Mouse (Mus musculus) embryonic facial prominence, embryonic 15.5 days (tissue): ENCODE data around the gene Pspn. TPM values are rescaled to one million over a fixed set of nuclear protein-coding genes. Genes with fewer than 3 reads are reported as not detected.

Experiments used
- ATAC-seq: fragments of 200-750 bp; cut with Nextera tagmentation; 2 replicates; pipeline ENCODE4 v1.8.0; 2017; ENCODE audit warnings: low read depth, moderate TSS enrichment; ENCODE audit not compliant: insufficient number of reproducible peaks, low FRiP score, low TSS enrichment
- H3K27ac ChIP-seq: fragments of 300-500 bp; sonication (generic); replicated peaks from 2 replicates; pipeline ENCODE4 v1.5.1; 2015; ENCODE audit warnings: mild to moderate bottlenecking, inconsistent platforms
- H3K27me3 ChIP-seq: fragments of 300-500 bp; sonication (generic); 2 replicates; pipeline ENCODE4 v1.6.1; 2015; ENCODE audit warnings: inconsistent platforms
- H3K36me3 ChIP-seq: fragments of 300-500 bp; sonication (generic); 2 replicates; pipeline ENCODE4 v1.6.1; 2015; ENCODE audit warnings: mild to moderate bottlenecking, inconsistent platforms
- H3K4me1 ChIP-seq: fragments of 300-500 bp; sonication (generic); 2 replicates; pipeline ENCODE4 v1.6.1; 2015; ENCODE audit warnings: inconsistent platforms
- H3K4me2 ChIP-seq: fragments of 300-500 bp; sonication (generic); replicated peaks from 2 replicates; pipeline ENCODE4 v1.6.1; 2015; ENCODE audit warnings: mild to moderate bottlenecking, inconsistent platforms
- H3K4me3 ChIP-seq: fragments of 300-500 bp; sonication (generic); replicated peaks from 2 replicates; pipeline ENCODE4 v1.5.1; 2015; ENCODE audit warnings: mild to moderate bottlenecking, inconsistent platforms
- H3K9ac ChIP-seq: fragments of 300-500 bp; sonication (generic); 2 replicates; pipeline ENCODE4 v1.6.1; 2015; ENCODE audit warnings: inconsistent platforms
- H3K9me3 ChIP-seq: fragments of 300-500 bp; sonication (generic); replicated peaks from 2 replicates; pipeline ENCODE4 v1.6.1; 2016; ENCODE audit warnings: inconsistent platforms
- WGBS: fragments of 180-500 bp; shearing (Covaris S2); methylation state at CpG from one replicate; pipeline ENCODE4 v1.1.7; 2015; 5-methylcytosine and 5-hydroxymethylcytosine counted together
- polyA plus RNA-seq: library from polyadenylated mRNA; unstranded; fragments of >200 nt; fragmentation: Nextera tagmentation; extraction: Ambion mirVana; gene quantifications from 2 replicates; pipeline ENCODE4 v1.2.1, GENCODE M21; 2015

The Pspn gene
- polyA plus RNA-seq, 1 experiment from 2014 or later = not detected

GRCm38 (mm10) chr17:56995046-56995445 is 4.8 kb downstream of the Pspn start:
- Histone ChIP-seq H3K27me3 (no peaks in the 10 kb centered on the region), H3K9me3 (no peaks in the 10 kb centered on the region), H3K4me2 (no peak overlapping the region), H3K9ac (no peak overlapping the region), H3K36me3 (peaks cover 64% of the 10 kb centered on the region), H3K4me3 (no peak overlapping the region), H3K4me1 (peaks cover 24% of the 10 kb centered on the region), H3K27ac (no peak overlapping the region)
- WGBS = 83% methylated on average over 8 of the region's 8 CpGs
- ATAC-seq = no peak

- no peaks in the 10 kb centered on the region for H3K9me3 ChIP-seq
- H3K27me3 ChIP-seq = no peaks in the 10 kb centered on the region
- ATAC-seq = no peak
- peaks cover 42% of the 10 kb centered on the region for H3K36me3 ChIP-seq
- H3K4me1 ChIP-seq = peaks cover 10% of the 10 kb centered on the region
- H3K4me2 ChIP-seq = peak overlapping the region; percentile 74
- H3K4me3 ChIP-seq = peak overlapping the region; percentile 87
- H3K9ac ChIP-seq = peak overlapping the region; percentile 69
- H3K27ac ChIP-seq = no peak overlapping the region
- 60% methylated on average over 2 of the region's 2 CpGs for WGBS
These were observed 8.9 kb downstream of the Pspn start for GRCm38 (mm10) chr17:56990966-56991365.

GRCm38 (mm10) chr17:56990115-56990746 is 9.6 kb downstream of the Pspn start, which contains the start of gene Clpp:
Gene Clpp, plus strand, starts transcription at chr17:56990305.
- H3K4me2 ChIP-seq = peak within 1 kb of the TSS; percentile 74
- H3K36me3 ChIP-seq = peaks cover 35% of the 10 kb centered on the region
- peak; percentile 95 for ATAC-seq
- no peaks in the 10 kb centered on the region for H3K27me3 ChIP-seq
- WGBS = under 1% methylated on average over 52 of the region's 52 CpGs
- H3K4me3 ChIP-seq = peak within 1 kb of the TSS; percentile 87
- peak within 1 kb of the TSS; percentile 80 for H3K27ac ChIP-seq
- H3K9ac ChIP-seq = peak within 1 kb of the TSS; percentile 69
- no peaks in the 10 kb centered on the region for H3K9me3 ChIP-seq
- peaks cover 10% of the 10 kb centered on the region for H3K4me1 ChIP-seq

- peak overlapping the region; percentile 69 for H3K9ac ChIP-seq
- peaks cover 10% of the 10 kb centered on the region for H3K4me1 ChIP-seq
- peak overlapping the region; percentile 87 for H3K4me3 ChIP-seq
- H3K4me2 ChIP-seq = peak overlapping the region; percentile 74
- H3K36me3 ChIP-seq = peaks cover 29% of the 10 kb centered on the region
- ATAC-seq = peak; percentile 89
- H3K9me3 ChIP-seq = no peaks in the 10 kb centered on the region
- no peaks in the 10 kb centered on the region for H3K27me3 ChIP-seq
- 2% methylated on average over 25 of the region's 25 CpGs for WGBS
- peak overlapping the region; percentile 80 for H3K27ac ChIP-seq
These were observed 10.2 kb downstream of the Pspn start for GRCm38 (mm10) chr17:56989467-56990114.

GRCm38 (mm10) chr17:56988921-56989430 is 10.8 kb downstream of the Pspn start:
- H3K4me2 ChIP-seq = peak overlapping the region; percentile 74
- 55% methylated on average over 7 of the region's 7 CpGs for WGBS

GRCm38 (mm10) chr17:56988441-56988840 is 11.4 kb downstream of the Pspn start:
- H3K9ac ChIP-seq = no peak overlapping the region
- no peak overlapping the region for H3K27ac ChIP-seq
- WGBS = 86% methylated on average over 7 of the region's 7 CpGs
- H3K4me3 ChIP-seq = no peak overlapping the region
- no peak for ATAC-seq
- H3K4me1 ChIP-seq = peaks cover 10% of the 10 kb centered on the region
- no peaks in the 10 kb centered on the region for H3K9me3 ChIP-seq
- peaks cover 17% of the 10 kb centered on the region for H3K36me3 ChIP-seq
- no peak overlapping the region for H3K4me2 ChIP-seq
- H3K27me3 ChIP-seq = no peaks in the 10 kb centered on the region

More at GRCm38 (mm10) chr17:56988921-56989430, 10.8 kb downstream of the Pspn start:
- H3K27ac ChIP-seq = no peak overlapping the region
- no peak for ATAC-seq
- H3K4me3 ChIP-seq = peak overlapping the region; percentile 87
- H3K9ac ChIP-seq = peak overlapping the region; percentile 69; the same call in 1 of the 2 replicates
- H3K27me3 ChIP-seq = no peaks in the 10 kb centered on the region
- H3K9me3 ChIP-seq = no peaks in the 10 kb centered on the region
- H3K36me3 ChIP-seq = peaks cover 22% of the 10 kb centered on the region
- H3K4me1 ChIP-seq = peaks cover 10% of the 10 kb centered on the region

GRCm38 (mm10) chr17:56986105-56986805 is 13.6 kb downstream of the Pspn start:
- H3K4me2 ChIP-seq = no peak overlapping the region
- H3K9me3 ChIP-seq = no peaks in the 10 kb centered on the region
- no peaks in the 10 kb centered on the region for H3K36me3 ChIP-seq
- H3K9ac ChIP-seq = no peak overlapping the region
- H3K4me3 ChIP-seq = no peak overlapping the region
- 58% methylated on average over 3 of the region's 3 CpGs for WGBS
- no peaks in the 10 kb centered on the region for H3K27me3 ChIP-seq
- H3K4me1 ChIP-seq = peaks cover 9% of the 10 kb centered on the region
- no peak for ATAC-seq
- no peak overlapping the region for H3K27ac ChIP-seq

GRCm38 (mm10) chr17:56985656-56986055 is 14.2 kb downstream of the Pspn start:
- no peaks in the 10 kb centered on the region for H3K9me3 ChIP-seq
- no peaks in the 10 kb centered on the region for H3K36me3 ChIP-seq
- no peak overlapping the region for H3K9ac ChIP-seq
- no peak for ATAC-seq
- H3K4me2 ChIP-seq = no peak overlapping the region
- H3K4me1 ChIP-seq = peaks cover 3% of the 10 kb centered on the region; the same call in 1 of the 2 replicates
- no peaks in the 10 kb centered on the region for H3K27me3 ChIP-seq
- H3K4me3 ChIP-seq = no peak overlapping the region
- no peak overlapping the region for H3K27ac ChIP-seq
- 67% methylated on average over 3 of the region's 3 CpGs for WGBS

- Histone ChIP-seq H3K27me3 (no peaks in the 10 kb centered on the region), H3K27ac (no peak overlapping the region), H3K4me2 (no peak overlapping the region), H3K9ac (no peak overlapping the region), H3K4me3 (no peak overlapping the region), H3K36me3 (no peaks in the 10 kb centered on the region), H3K4me1 (peaks cover 3% of the 10 kb centered on the region; the same call in 1 of the 2 replicates), H3K9me3 (no peaks in the 10 kb centered on the region)
- 76% methylated on average over 9 of the region's 9 CpGs for WGBS
- ATAC-seq = no peak
These were observed 14.9 kb downstream of the Pspn start for GRCm38 (mm10) chr17:56984886-56985285.

- ATAC-seq = no peak
- Histone ChIP-seq H3K4me1 (no peaks in the 10 kb centered on the region), H3K9ac (no peak within 1 kb of the TSS), H3K9me3 (no peaks in the 10 kb centered on the region), H3K27ac (0 out of 2 replicates have a peak within 1 kb of the TSS, but pooled peaks have one; percentile 22), H3K27me3 (no peaks in the 10 kb centered on the region), H3K36me3 (no peaks in the 10 kb centered on the region), H3K4me2 (no peak within 1 kb of the TSS), H3K4me3 (no peak within 1 kb of the TSS)
- 73% methylated on average over 5 of the region's 5 CpGs for WGBS
These were observed 17.8 kb downstream of the Pspn start, which contains the start of gene Acer1 for GRCm38 (mm10) chr17:56982013-56982412. Gene Acer1, minus strand, starts transcription at chr17:56982126.

GRCm38 (mm10) chr17:56981049-56981448 is 18.8 kb downstream of the Pspn start:
- H3K4me3 ChIP-seq = no peak overlapping the region
- H3K9ac ChIP-seq = no peak overlapping the region
- H3K4me1 ChIP-seq = no peaks in the 10 kb centered on the region
- H3K27me3 ChIP-seq = no peaks in the 10 kb centered on the region
- no peak overlapping the region for H3K4me2 ChIP-seq
- H3K9me3 ChIP-seq = no peaks in the 10 kb centered on the region
- no peak for ATAC-seq
- no peaks in the 10 kb centered on the region for H3K36me3 ChIP-seq
- no peak overlapping the region for H3K27ac ChIP-seq
- WGBS = 76% methylated on average over 7 of the region's 7 CpGs
